Mouse (Mus musculus): ENCODE results near the gene B4galt2. TPM values are rescaled to one million over a fixed set of nuclear protein-coding genes. Genes with fewer than 3 reads are reported as not detected.
A peak's percentile ranks its signal among the peaks of the same experiment; 100 is the strongest.

Gene B4galt2
- polyA plus RNA-seq, 1 experiment from 2014 or later, result 18.2 TPM

GRCm38 (mm10) chr4:117878703-117879102 is 4.6 kb downstream of the B4galt2 start:
- Histone ChIP-seq H3K4me3 (replicated peaks; ENCODE audit: low read depth, low read length) (no peak overlapping the region), H3K4me2 (ENCODE audit: low read length) (no peak overlapping the region), H3K4me1 (replicated peaks; ENCODE audit: insufficient read depth, low read length) (0 out of 2 replicates have a peak, but pooled peaks cover 5% of the 10 kb centered on the region), H3K27ac (no peak overlapping the region), H3K36me3 (ENCODE audit: insufficient read depth, low read length) (0 out of 2 replicates have a peak, but pooled peaks cover 13% of the 10 kb centered on the region), H3K27me3 (ENCODE audit: insufficient read depth, low read length) (no peaks in the 10 kb centered on the region), H3K9me3 (replicated peaks; ENCODE audit: low read length) (no peaks in the 10 kb centered on the region), H3K9ac (ENCODE audit: low read depth, low read length) (no peak overlapping the region)
- TF ChIP-seq CTCF (IDR thresholded peaks at IDR 0.05; ENCODE audit: low read depth), result no peak
- no peak for DNase-seq (ENCODE audit: low spot score)
- 56% methylated on average over 5 of the region's 5 CpGs for WGBS
- ATAC-seq (replicated peaks; ENCODE audit: low FRiP score, low read depth), result no peak

GRCm38 (mm10) chr4:117878301-117878700 is 5.0 kb downstream of the B4galt2 start:
- Histone ChIP-seq H3K4me2 (ENCODE audit: low read length) (no peak overlapping the region), H3K4me3 (replicated peaks; ENCODE audit: low read depth, low read length) (no peak overlapping the region), H3K27ac (no peak overlapping the region), H3K36me3 (ENCODE audit: insufficient read depth, low read length) (0 out of 2 replicates have a peak, but pooled peaks cover 13% of the 10 kb centered on the region), H3K4me1 (replicated peaks; ENCODE audit: insufficient read depth, low read length) (0 out of 2 replicates have a peak, but pooled peaks cover 5% of the 10 kb centered on the region), H3K9ac (ENCODE audit: low read depth, low read length) (no peak overlapping the region), H3K9me3 (replicated peaks; ENCODE audit: low read length) (no peaks in the 10 kb centered on the region), H3K27me3 (ENCODE audit: insufficient read depth, low read length) (no peaks in the 10 kb centered on the region)
- ATAC-seq (replicated peaks; ENCODE audit: low FRiP score, low read depth) (no peak), DNase-seq (ENCODE audit: low spot score) (no peak)
- WGBS, result 44% methylated on average over 10 of the region's 10 CpGs
- no peak for TF ChIP-seq CTCF (IDR thresholded peaks at IDR 0.05; ENCODE audit: low read depth)

- H3K4me3 ChIP-seq (replicated peaks; ENCODE audit: low read depth, low read length), result no peak overlapping the region
- WGBS, result 89% methylated on average over 9 of the region's 9 CpGs
- ATAC-seq (replicated peaks; ENCODE audit: low FRiP score, low read depth) (no peak), DNase-seq (ENCODE audit: low spot score) (no peak)
- no peak overlapping the region for H3K4me2 ChIP-seq (ENCODE audit: low read length)
- H3K4me1 ChIP-seq (replicated peaks; ENCODE audit: insufficient read depth, low read length), result 0 out of 2 replicates have a peak, but pooled peaks cover 5% of the 10 kb centered on the region
- H3K9ac ChIP-seq (ENCODE audit: low read depth, low read length), result no peak overlapping the region
- H3K9me3 ChIP-seq (replicated peaks; ENCODE audit: low read length), result no peaks in the 10 kb centered on the region
- no peaks in the 10 kb centered on the region for H3K27me3 ChIP-seq (ENCODE audit: insufficient read depth, low read length)
- no peak overlapping the region for H3K27ac ChIP-seq
- TF ChIP-seq CTCF (IDR thresholded peaks at IDR 0.05; ENCODE audit: low read depth), result no peak
- H3K36me3 ChIP-seq (ENCODE audit: insufficient read depth, low read length), result 0 out of 2 replicates have a peak, but pooled peaks cover 10% of the 10 kb centered on the region
These were observed 9.7 kb downstream of the B4galt2 start for GRCm38 (mm10) chr4:117873615-117874014.

GRCm38 (mm10) chr4:117872471-117872886 is 10.8 kb downstream of the B4galt2 start, which contains the start of gene Ccdc24:
TSS of gene Ccdc24 (minus strand) at chr4:117872557.
- H3K27me3 ChIP-seq (ENCODE audit: insufficient read depth, low read length), result no peaks in the 10 kb centered on the region
- H3K36me3 ChIP-seq (ENCODE audit: insufficient read depth, low read length), result 0 out of 2 replicates have a peak, but pooled peaks cover 10% of the 10 kb centered on the region
- WGBS, result 10% methylated on average over 14 of the region's 14 CpGs
- 0 out of 2 replicates have a peak, but pooled peaks cover 5% of the 10 kb centered on the region for H3K4me1 ChIP-seq (replicated peaks; ENCODE audit: insufficient read depth, low read length)
- H3K4me3 ChIP-seq (replicated peaks; ENCODE audit: low read depth, low read length), result peak within 1 kb of the TSS; percentile 9; the same call in 1 of the 2 replicates
- ATAC-seq (replicated peaks; ENCODE audit: low FRiP score, low read depth) (peak; percentile 38), DNase-seq (ENCODE audit: low spot score) (peak; percentile 48)
- peak within 1 kb of the TSS; percentile 6; the same call in 1 of the 2 replicates for H3K9ac ChIP-seq (ENCODE audit: low read depth, low read length)
- H3K27ac ChIP-seq, result no peak within 1 kb of the TSS
- peak within 1 kb of the TSS; percentile 52 for H3K4me2 ChIP-seq (ENCODE audit: low read length)
- no peaks in the 10 kb centered on the region for H3K9me3 ChIP-seq (replicated peaks; ENCODE audit: low read length)
- TF ChIP-seq CTCF (IDR thresholded peaks at IDR 0.05; ENCODE audit: low read depth), result no peak

GRCm38 (mm10) chr4:117871787-117872186 is 11.5 kb downstream of the B4galt2 start:
- Histone ChIP-seq H3K9ac (ENCODE audit: low read depth, low read length) (no peak overlapping the region), H3K4me1 (replicated peaks; ENCODE audit: insufficient read depth, low read length) (0 out of 2 replicates have a peak, but pooled peaks cover 5% of the 10 kb centered on the region), H3K27me3 (ENCODE audit: insufficient read depth, low read length) (no peaks in the 10 kb centered on the region), H3K4me2 (ENCODE audit: low read length) (peak overlapping the region; percentile 52; the same call in 1 of the 2 replicates), H3K36me3 (ENCODE audit: insufficient read depth, low read length) (0 out of 2 replicates have a peak, but pooled peaks cover 4% of the 10 kb centered on the region), H3K9me3 (replicated peaks; ENCODE audit: low read length) (no peaks in the 10 kb centered on the region), H3K27ac (no peak overlapping the region), H3K4me3 (replicated peaks; ENCODE audit: low read depth, low read length) (no peak overlapping the region)
- ATAC-seq (replicated peaks; ENCODE audit: low FRiP score, low read depth) (no peak), DNase-seq (ENCODE audit: low spot score) (no peak)
- TF ChIP-seq CTCF (IDR thresholded peaks at IDR 0.05; ENCODE audit: low read depth), result no peak
- WGBS, result 49% methylated on average over 7 of the region's 7 CpGs

- TF ChIP-seq CTCF (IDR thresholded peaks at IDR 0.05; ENCODE audit: low read depth), result no peak
- ATAC-seq (replicated peaks; ENCODE audit: low FRiP score, low read depth) (no peak), DNase-seq (ENCODE audit: low spot score) (no peak)
- Histone ChIP-seq H3K36me3 (ENCODE audit: insufficient read depth, low read length) (no peaks in the 10 kb centered on the region), H3K9me3 (replicated peaks; ENCODE audit: low read length) (no peaks in the 10 kb centered on the region), H3K9ac (ENCODE audit: low read depth, low read length) (no peak overlapping the region), H3K4me2 (ENCODE audit: low read length) (no peak overlapping the region), H3K4me3 (replicated peaks; ENCODE audit: low read depth, low read length) (no peak overlapping the region), H3K27me3 (ENCODE audit: insufficient read depth, low read length) (no peaks in the 10 kb centered on the region), H3K4me1 (replicated peaks; ENCODE audit: insufficient read depth, low read length) (peaks cover 14% of the 10 kb centered on the region; the same call in 1 of the 2 replicates), H3K27ac (no peak overlapping the region)
- WGBS, result 25% methylated on average over 1 of the region's 1 CpGs
These were observed 12.8 kb downstream of the B4galt2 start for GRCm38 (mm10) chr4:117870437-117870836.
